Mouse (Mus musculus): ENCODE measurements around the gene Aaas.

The Aaas gene

GRCm38 (mm10) chr15:102350138-102350941 is at the start of gene Aaas:
Gene Aaas (minus strand): TSS chr15:102350771.
- DNase-seq: peak; percentile 97 to 98

GRCm38 (mm10) chr15:102399229-102400221 is 49.0 kb upstream of the Aaas start:
- DNase-seq: peak; percentile 47 to 55

GRCm38 (mm10) chr15:102398629-102399028 is 48.1 kb upstream of the Aaas start:
- DNase-seq: peak in 1 of 2 experiments; percentile 17

- no peak for DNase-seq
Observed at GRCm38 (mm10) chr15:102395061-102395460, 44.5 kb upstream of the Aaas start.

- no peak for DNase-seq
Observed at GRCm38 (mm10) chr15:102393584-102394014, 43.0 kb upstream of the Aaas start.

GRCm38 (mm10) chr15:102392520-102392919 is 41.9 kb upstream of the Aaas start:
- DNase-seq: no peak

GRCm38 (mm10) chr15:102388942-102389341 is 38.4 kb upstream of the Aaas start:
- DNase-seq: no peak

- DNase-seq: no peak
Observed at GRCm38 (mm10) chr15:102386640-102387039, 36.1 kb upstream of the Aaas start.

GRCm38 (mm10) chr15:102383671-102384070 is 33.1 kb upstream of the Aaas start:
- DNase-seq: no peak

GRCm38 (mm10) chr15:102381575-102381974 is 31.0 kb upstream of the Aaas start:
- peak; percentile 92 for DNase-seq

- peak in 1 of 2 experiments; percentile 24 for DNase-seq
Observed at GRCm38 (mm10) chr15:102377810-102378262, 27.3 kb upstream of the Aaas start.

GRCm38 (mm10) chr15:102377163-102377543 is 26.6 kb upstream of the Aaas start:
- peak; percentile 49 to 72 for DNase-seq

- DNase-seq: peak; percentile 34 to 41
Observed at GRCm38 (mm10) chr15:102376453-102377162, 26.0 kb upstream of the Aaas start.

GRCm38 (mm10) chr15:102370727-102371126 is 20.2 kb upstream of the Aaas start:
- DNase-seq: no peak

- DNase-seq: no peak
Observed at GRCm38 (mm10) chr15:102369972-102370371, 19.4 kb upstream of the Aaas start.

GRCm38 (mm10) chr15:102366733-102367344 is 16.3 kb upstream of the Aaas start, which contains the start of gene Sp7:
Gene Sp7 (minus strand): TSS chr15:102367182.
- no peak for DNase-seq

- DNase-seq: no peak
Observed at GRCm38 (mm10) chr15:102366238-102366637, 15.7 kb upstream of the Aaas start.

- no peak for DNase-seq
Observed at GRCm38 (mm10) chr15:102364678-102365077, 14.1 kb upstream of the Aaas start.

- DNase-seq: no peak
Observed at GRCm38 (mm10) chr15:102362648-102363047, 12.1 kb upstream of the Aaas start.

GRCm38 (mm10) chr15:102358834-102359233 is 8.3 kb upstream of the Aaas start:
- no peak for DNase-seq

- DNase-seq: no peak
Observed at GRCm38 (mm10) chr15:102358126-102358525, 7.6 kb upstream of the Aaas start.
